ENCODE assay signal across 8 mouse cellular contexts in genomic region chr13:30136243-30136922, GRCm38 (mm10). TPM values are rescaled to one million over a fixed set of nuclear protein-coding genes. Genes with fewer than 3 reads are reported as not detected.
DNase-seq lines count a peak whose midpoint lies in the region; ATAC-seq and TF ChIP-seq lines count a peak whose summit lies in the region.

Gene Mboat1, plus strand, starts transcription at chr13:30136489.

- under 1% methylated on average over 47 of the region's 55 CpGs for whole genome bisulfite sequencing in intestine, postnatal 0 days

- intact Hi-C loops in left cerebral cortex, postnatal 36 days (cut with DNase I): no loop called here

- no peak for TF ChIP-seq CTCF in intestine, postnatal 0 days (IDR thresholded peaks at IDR 0.05; ENCODE audit: low read depth)

- peak; percentile 94 for ATAC-seq in granulocyte monocyte progenitor cell, adult 5-6 weeks (replicated peaks; ENCODE audit: poor library complexity, severe bottlenecking)
- ATAC-seq in intestine, postnatal 0 days: peak; percentile 94

- no peaks in the 10 kb centered on the region for H3K27me3 ChIP-seq in intestine, postnatal 0 days (replicated peaks; ENCODE audit: control insufficient read depth, insufficient read depth, low read length)

- H3K36me3 ChIP-seq in intestine, postnatal 0 days (ENCODE audit: control insufficient read depth, insufficient read depth): no peaks in the 10 kb centered on the region

- H3K9ac ChIP-seq in intestine, postnatal 0 days (ENCODE audit: low read depth, low read length): peak within 1 kb of the TSS; percentile 64

- DNase-seq in adrenal gland, adult 8-10 months: peak; percentile 58
- peak; percentile 17 for DNase-seq in embryo, embryonic 11.5 days (ENCODE audit: low read depth, low spot score)
- DNase-seq in left cerebral cortex, postnatal 36 days (ENCODE audit: low spot score in 2 of 2): peak; percentile 54 to 63
- DNase-seq in mesoderm, embryonic 11.5 days (ENCODE audit: low read depth, low spot score): peak; percentile 56
- DNase-seq in right cerebral cortex, postnatal 25 days: peak; percentile 72
- peak; percentile 82 to 84 for DNase-seq in urinary bladder, postnatal 36 days (ENCODE audit: low spot score in 2 of 2)

- peak within 1 kb of the TSS; percentile 9; the same call in 1 of the 2 replicates for H3K27ac ChIP-seq in intestine, postnatal 0 days (ENCODE audit: low read depth, low read length)

- H3K4me2 ChIP-seq in intestine, postnatal 0 days (replicated peaks; ENCODE audit: low read depth): peak within 1 kb of the TSS; percentile 99

- no peaks in the 10 kb centered on the region for H3K9me3 ChIP-seq in intestine, postnatal 0 days (ENCODE audit: control insufficient read depth)

- H3K4me3 ChIP-seq in intestine, postnatal 0 days (ENCODE audit: low read depth, low read length): peak within 1 kb of the TSS; percentile 73

- no peaks in the 10 kb centered on the region for H3K4me1 ChIP-seq in intestine, postnatal 0 days (replicated peaks; ENCODE audit: control insufficient read depth, insufficient read depth, low read length)

RNA-seq across cellular contexts. Expression of gene Mboat1, which starts in this region (rescaled TPM):
- 1 to 10 TPM; 3.9 to 4.4 (median 4.1) TPM for total RNA-seq in adrenal gland, adult 8-10 months (2022)
- 10.9 and 21.3 TPM in 2 replicates for total RNA-seq in granulocyte monocyte progenitor cell, adult 5-6 weeks (2014; fragmentation: Nextera tagmentation)
- total RNA-seq in granulocyte monocyte progenitor cell, adult 5-6 weeks (2017): 8.9 and 12.8 TPM in 2 replicates
- 10.8 and 13.6 TPM in 2 replicates for polyA plus RNA-seq in intestine, postnatal 0 days (2015; fragmentation: Nextera tagmentation; extraction: Ambion mirVana)
- total RNA-seq in left cerebral cortex, postnatal 36 days (2021): 1 to 10 TPM in 1 of 2 experiments, under 1 TPM in 1; 0.75 to 1.1 TPM

Comparison
In these comparisons a context has a peak if more than half of its experiments do, and no peak if none do; other contexts are left out.
1. Peak in every context shown above with its lines: DNase-seq, ATAC-seq, H3K4me3 ChIP-seq and H3K27ac ChIP-seq.
2. DNase-seq: peak in every context shown above with its lines; median percentile 83 in urinary bladder, postnatal 36 days; 72 in right cerebral cortex, postnatal 25 days; 58 in left cerebral cortex, postnatal 36 days; 58 in adrenal gland, adult 8-10 months; 56 in mesoderm, embryonic 11.5 days; 17 in embryo, embryonic 11.5 days.